Mouse (Mus musculus): Measurements from ENCODE around the gene Gid4. TPM values are rescaled to one million over a fixed set of nuclear protein-coding genes. Genes with fewer than 3 reads are reported as not detected.

Gene Gid4
- polyA plus RNA-seq, 1 experiment: 12.3 TPM

GRCm38 (mm10) chr11:60495692-60496091 is 78.7 kb downstream of the Gid4 start:
- WGBS: 50% methylated on average over 2 of the region's 2 CpGs
- no peak for DNase-seq (ENCODE audit: low read depth, low spot score)

Other genes starting within 250 kb of the Gid4 start
- 76.8 and 96.8 TPM in 2 replicates for gene Srebf1, start 194.6 kb upstream of the Gid4 start, polyA plus RNA-seq (2012; rRNA removed)
- 41.5 and 67.3 TPM in 2 replicates for gene Tom1l2, start 64.2 kb upstream of the Gid4 start, polyA plus RNA-seq (2012; rRNA removed)
- gene Drc3, start 63.8 kb upstream of the Gid4 start, polyA plus RNA-seq (2012; rRNA removed): 0.26 and 0.67 TPM in 2 replicates
- 34.4 and 45.2 TPM in 2 replicates for gene Atpaf2, start 1.3 kb downstream of the Gid4 start, polyA plus RNA-seq (2012; rRNA removed)
- 49.5 and 58.3 TPM in 2 replicates for gene Drg2, start 37.4 kb downstream of the Gid4 start, polyA plus RNA-seq (2012; rRNA removed)
- gene Myo15, start 52.2 kb downstream of the Gid4 start, polyA plus RNA-seq (2012; rRNA removed): 0.04 TPM in 2 replicates
- 16.3 and 22.3 TPM in 2 replicates for gene Alkbh5, start 119.2 kb downstream of the Gid4 start, polyA plus RNA-seq (2012; rRNA removed)

All from large intestine, adult 2 months (tissue).